Mouse (Mus musculus) small intestine, adult 10 weeks (tissue): ENCODE data around the gene Zfp81. TPM values are rescaled to one million over a fixed set of nuclear protein-coding genes. Genes with fewer than 3 reads are reported as not detected.

Experiments
- polyA plus RNA-seq: library from polyadenylated mRNA; stranded (reverse); fragments of 350-450 nt; fragmentation: Illumina TruSeq; extraction: RNeasy Lipid Tissue Mini Kit (QIAGEN cat#74804); gene quantifications from one replicate; pipeline ENCODE4 v1.2.3, GENCODE M21; 2014; ENCODE audit warnings: low replicate concordance

The Zfp81 gene
- polyA plus RNA-seq, result 22.9 TPM

DNA sequence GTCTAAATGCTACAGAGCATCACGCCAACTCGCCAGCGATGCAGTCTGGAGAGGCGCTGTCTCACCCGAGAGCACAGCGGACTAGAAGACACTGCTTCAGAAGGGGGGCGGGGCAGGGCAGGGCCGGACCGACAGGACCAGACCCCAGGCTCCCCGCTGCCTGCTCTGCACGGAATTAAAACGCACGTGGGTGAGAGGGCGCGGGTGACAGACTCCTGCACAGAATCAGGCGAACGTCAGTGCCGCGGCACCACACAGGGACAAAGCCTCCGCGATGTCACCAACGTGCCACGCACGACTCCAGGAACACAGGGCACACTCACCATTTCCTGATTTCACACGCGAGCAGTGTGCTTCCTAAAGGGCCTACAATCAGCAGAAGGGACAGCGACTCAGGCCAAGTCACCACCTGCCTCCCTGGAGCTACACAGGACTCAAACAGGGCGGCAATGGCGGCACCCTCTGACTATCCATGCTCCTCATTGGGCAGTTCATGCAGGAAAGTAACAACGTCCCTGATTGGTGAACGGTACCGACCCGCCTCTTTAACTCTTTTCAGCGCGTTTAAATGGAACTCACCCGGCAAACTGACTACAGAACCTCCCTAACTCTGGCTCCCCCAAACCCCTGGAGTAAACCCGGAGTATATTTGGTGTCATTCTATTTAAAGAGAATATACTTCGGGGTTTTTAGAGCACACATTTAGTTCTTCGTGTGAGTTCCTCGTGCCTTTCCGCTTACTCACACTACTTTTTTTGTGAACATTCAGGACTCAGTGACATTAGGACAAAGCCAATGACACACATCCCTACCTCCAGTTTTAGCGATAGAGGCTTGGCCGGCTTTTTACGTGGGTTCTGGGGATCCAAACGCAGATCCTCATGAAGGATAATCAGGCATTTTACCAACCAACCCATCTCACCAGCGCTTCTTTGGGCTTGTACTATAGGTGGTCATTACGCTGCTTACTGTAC, at the start of gene Zfp81:
Gene Zfp81, minus strand, starts transcription at position 468 of the 974 bp plus-strand sequence.

GRCm38 (mm10) chr17:33394182-33395034, 35.7 kb upstream of the Zfp81 start, which contains the start of gene Zfp101:
Zfp101 (minus strand) TSS chr17:33394641.

GRCm38 (mm10) chr17:33289039-33289875, 69.4 kb downstream of the Zfp81 start, which contains the start of gene Zfp955b:
Zfp955b (plus strand) TSS chr17:33289544.

Other genes with a start within 250 kb of the Zfp81 start
- gene Morc2b, start 219.2 kb downstream of the Zfp81 start, polyA plus RNA-seq, result not detected
- not detected for gene Olfr55, start 190.4 kb downstream of the Zfp81 start, polyA plus RNA-seq
- not detected for gene Olfr239, start 167.6 kb downstream of the Zfp81 start, polyA plus RNA-seq
- gene Olfr1564, start 137.2 kb downstream of the Zfp81 start, polyA plus RNA-seq, result not detected
- gene Zfp955a, start 103.7 kb downstream of the Zfp81 start, polyA plus RNA-seq, result 30.9 TPM
- not detected for gene Olfr63, start 94.2 kb downstream of the Zfp81 start, polyA plus RNA-seq
- gene Zfp955b, start 69.3 kb downstream of the Zfp81 start, polyA plus RNA-seq, result 19.1 TPM
- 45.3 TPM for gene Zfp101, start 35.8 kb upstream of the Zfp81 start, polyA plus RNA-seq
- not detected for gene Actl9, start 74.0 kb upstream of the Zfp81 start, polyA plus RNA-seq
- 2.1 TPM for gene Adamts10, start 165.3 kb upstream of the Zfp81 start, polyA plus RNA-seq
- gene Myo1f, start 196.8 kb upstream of the Zfp81 start, polyA plus RNA-seq, result 0.48 TPM